Mouse (Mus musculus) WW6 (cell line): Measurements from ENCODE around the gene Thg1l.

ENCODE experiments used
- DNase-seq: peaks from one replicate; pipeline ENCODE4 v3.0.0-alpha.2; 2013; ENCODE audit warnings: low read depth, low spot score

Thg1l gene

DNA sequence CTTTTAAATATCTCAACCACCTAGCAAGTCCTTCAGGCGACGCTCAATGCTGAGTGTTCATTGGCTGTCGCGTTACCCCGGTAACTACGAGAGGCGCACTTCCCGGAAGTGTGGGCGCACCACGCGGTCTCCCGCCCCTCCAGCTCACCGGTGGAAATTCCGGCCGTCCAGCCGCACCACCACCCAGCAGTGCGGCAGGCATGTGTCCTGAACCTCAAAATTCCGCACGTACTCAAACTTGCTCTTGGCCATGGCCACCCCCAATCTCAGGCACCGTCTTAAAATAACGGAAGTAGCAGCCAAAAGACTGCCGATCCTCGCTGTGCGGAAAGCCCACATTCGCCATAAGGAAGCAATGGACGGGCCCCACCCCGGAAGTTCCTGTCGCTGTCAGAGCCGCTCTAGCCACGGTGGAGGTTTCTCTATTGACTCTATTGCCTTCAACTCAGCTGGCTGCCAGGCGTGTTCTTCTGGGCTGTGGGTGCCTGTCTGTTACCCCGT lies at the start of gene Thg1l:
Thg1l (minus strand) TSS at position 368 of the 501 bp plus-strand sequence.
- DNase-seq = peak; percentile 85

DNA sequence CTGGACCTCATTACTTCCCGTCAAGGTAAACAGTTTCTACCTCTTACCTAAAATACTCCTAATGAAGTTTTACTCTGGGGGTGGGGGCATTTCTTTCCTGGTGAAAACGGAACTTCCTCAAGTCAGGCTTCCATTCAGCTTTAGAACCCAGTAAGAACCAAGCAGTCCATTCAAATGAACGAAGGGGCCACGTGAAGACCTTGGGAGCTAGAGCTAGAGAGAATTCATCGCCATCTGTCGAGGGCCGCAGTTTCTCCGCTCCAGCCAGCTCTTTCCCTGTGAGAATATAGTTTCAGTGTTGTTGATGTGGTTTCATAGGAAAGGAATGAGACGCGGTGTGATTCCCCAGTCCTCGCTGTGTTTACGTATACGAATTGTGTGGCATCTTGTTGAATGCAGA lies 36.8 kb upstream of the Thg1l start:
- DNase-seq = no peak

DNA sequence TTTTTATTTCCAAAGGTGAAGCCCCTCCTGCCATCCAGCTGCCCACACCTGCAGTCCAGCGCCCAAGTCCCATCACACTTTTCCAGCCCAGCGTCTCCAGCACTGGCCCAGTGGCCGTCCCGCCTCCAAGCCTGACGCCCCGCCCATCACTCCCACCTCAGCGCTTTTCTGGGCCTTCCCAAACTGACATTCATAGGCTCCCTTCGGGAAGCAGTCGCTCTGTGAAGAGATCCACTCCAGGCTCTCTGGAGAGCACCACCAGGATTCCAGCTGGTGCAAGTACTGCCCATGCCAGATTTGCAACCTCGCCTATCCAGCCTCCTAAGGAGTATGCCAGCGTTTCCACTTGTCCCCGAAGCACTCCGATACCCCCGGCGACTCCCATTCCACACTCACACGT lies 36.3 kb upstream of the Thg1l start:
- DNase-seq = no peak

DNA sequence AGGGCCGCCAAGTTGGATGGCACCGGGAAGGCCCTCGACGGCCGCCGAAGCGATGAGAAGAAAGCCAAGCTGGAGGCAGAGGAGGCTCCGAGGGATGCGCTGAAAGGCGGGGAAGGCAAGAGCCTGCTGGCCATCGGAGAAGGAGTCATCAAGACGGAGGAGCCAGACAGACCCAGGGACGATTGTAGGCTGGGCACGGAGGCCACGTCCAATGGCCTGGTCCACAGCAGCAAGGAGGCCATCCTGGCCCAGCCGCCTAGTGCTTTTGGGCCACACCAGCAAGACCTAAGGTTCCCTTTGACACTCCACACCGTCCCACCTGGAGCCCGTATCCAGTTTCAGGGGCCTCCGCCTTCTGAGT lies 25.6 kb upstream of the Thg1l start:
- no peak for DNase-seq

DNA sequence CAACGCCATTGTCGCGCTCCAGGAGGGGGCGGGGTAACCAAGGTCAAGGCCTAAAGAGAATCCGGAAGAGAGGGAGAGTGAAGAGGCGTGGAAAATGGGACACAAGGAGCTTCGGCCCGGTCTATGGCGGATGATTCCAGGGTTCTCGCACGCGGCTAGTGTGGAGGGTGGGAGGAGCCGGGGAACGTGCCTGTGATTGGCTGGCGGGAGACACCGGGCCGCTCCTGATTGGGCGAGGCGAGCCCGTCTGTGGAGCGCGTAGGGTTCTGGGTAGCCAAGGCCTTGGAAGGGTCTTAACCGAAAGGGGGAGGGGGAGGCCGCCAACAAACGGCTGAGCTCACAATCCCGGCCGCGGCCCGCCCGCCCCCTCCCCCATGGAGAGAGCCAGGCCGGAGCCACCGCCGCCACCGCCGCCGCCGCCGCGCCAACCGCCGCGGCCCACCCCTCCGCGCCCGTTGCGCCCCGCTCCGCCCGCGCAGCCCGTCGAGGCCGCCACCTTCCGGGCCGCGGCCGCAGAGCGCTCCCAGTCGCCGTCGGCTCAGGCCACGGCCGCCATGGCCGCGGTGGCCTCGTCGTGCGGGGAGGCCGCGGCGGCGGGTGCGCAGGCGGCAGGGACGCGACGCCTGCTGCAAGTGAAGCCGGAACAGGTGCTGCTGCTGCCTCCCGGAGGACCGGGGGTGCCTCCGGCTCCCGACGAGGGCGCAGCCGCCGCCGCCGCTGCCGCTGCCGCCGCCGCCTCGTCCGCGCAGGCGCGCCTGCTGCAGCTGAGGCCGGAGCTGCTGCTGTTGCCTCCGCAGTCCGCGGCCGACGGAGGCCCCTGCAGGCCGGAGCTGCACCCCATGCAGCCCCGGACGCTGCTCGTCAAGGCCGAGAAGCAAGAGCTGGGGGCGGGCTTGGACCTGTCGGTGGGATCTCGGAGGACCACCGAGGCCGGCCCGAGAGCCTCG lies 24.9 kb upstream of the Thg1l start, which contains the start of gene Sox30:
Sox30 (plus strand) TSS at position 365 of the 947 bp plus-strand sequence.
- peak; percentile 89 for DNase-seq

DNA sequence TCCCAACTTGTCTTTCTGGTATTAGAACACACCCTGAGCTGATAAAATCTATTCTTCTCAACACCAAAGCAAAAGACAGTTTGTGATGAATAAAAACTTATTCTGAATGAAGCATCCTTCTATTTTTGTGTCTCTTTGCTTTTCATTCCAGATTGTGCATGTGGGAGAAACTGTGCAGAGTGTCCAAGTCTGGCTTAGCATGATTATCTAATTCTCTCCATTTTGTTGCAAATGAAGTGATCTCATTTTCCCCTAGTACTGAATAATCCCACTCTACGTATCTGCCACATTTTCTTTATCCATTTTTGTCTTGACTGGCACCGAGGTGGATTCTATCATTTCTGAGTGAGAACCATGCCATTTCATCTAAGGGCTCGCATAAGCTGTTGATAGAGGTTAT lies 20.8 kb upstream of the Thg1l start:
- DNase-seq = no peak

DNA sequence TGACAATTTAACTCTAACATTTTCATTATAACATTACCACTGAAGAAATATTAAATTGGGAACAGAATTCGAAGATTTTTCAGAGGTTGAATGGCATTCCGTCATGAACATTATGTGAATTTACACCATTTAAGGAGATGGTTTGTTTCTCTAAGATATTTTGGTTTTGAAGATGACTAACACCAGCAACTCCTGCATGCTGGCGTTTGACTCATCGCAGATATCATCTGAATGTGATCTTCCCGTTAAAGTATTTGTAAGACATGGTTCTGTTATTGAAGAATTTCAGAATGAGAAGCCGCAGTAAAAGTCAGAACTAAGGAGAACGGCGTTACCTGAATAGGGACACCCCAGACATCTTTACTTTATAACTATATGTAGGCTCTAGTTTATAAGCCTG lies 19.2 kb upstream of the Thg1l start:
- DNase-seq = no peak

DNA sequence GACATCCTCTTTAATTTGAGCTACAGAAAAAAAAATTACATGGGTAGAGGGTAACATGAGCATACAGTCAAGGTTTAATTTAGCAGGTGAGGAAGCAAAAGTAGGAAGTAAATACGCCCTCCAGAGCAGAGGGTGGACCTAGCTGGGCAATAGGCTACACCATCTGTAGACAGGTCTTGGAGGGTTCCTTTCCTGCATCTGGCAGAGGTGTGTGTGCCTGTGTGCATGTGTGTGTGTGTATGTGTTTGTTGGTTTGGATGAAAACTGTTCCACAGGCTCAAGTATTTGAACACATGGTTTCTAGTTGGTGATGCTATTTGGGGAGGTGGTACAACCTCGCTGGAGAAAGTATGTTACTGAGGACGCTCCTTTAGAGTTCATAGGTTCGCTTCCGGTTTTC lies 18.3 kb upstream of the Thg1l start:
- DNase-seq = no peak

DNA sequence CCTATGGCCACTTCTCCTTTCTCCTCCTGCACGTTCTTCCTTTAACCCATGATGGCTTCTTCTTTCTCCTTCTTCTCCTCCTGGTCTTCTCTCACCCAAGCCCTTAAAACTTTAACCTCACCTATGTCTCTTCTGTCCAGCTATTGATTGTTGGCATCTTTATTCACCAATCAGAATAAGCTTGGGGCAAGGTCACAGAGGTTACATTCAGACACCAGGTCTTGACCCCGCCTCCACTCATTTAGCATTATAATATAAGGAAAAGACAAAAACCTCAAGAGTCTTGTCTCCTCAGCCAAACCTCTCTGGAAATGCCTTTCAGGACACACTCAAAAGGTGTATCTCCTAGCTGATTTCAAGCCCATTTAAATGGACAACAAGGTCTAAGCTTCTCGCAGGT lies 13.2 kb upstream of the Thg1l start:
- no peak for DNase-seq

DNA sequence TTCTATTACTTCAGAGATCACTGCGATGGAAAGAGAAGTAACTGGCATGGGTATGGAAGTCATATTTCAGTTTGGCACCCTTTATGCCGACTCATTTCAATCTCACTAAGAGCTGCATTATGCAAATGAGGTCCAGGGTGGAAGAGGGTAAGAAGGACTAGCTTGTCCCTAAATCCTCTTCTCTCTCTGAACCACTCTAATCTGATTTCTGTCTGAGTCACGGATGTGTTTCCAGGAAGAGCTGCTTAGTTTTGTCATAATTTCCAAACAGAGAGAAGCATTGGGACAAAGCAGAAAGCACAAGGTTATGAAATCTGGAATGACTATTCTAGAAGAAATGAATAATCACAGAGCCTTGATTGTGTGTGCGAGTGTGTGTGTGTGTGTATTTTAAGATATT lies 11.6 kb upstream of the Thg1l start:
- no peak for DNase-seq

DNA sequence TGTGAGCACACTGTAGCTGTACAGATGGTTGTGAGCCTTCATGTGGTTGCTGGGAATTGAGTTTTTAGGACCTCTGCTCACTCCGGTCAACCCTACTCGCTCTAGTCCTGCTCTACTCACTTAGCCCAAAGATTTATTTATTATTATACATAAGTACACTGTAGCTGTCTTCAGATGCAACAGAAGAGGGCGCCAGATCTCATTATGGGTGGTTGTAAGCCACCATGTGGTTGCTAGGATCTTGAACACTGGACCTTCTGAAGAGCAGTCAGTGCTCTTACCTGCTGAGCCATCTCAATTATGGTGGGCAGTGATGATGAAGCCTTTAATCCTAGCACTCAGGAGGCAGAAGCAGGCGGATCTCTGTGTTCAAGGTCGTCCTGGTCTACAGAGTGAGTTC lies 4.7 kb upstream of the Thg1l start:
- no peak for DNase-seq

DNA sequence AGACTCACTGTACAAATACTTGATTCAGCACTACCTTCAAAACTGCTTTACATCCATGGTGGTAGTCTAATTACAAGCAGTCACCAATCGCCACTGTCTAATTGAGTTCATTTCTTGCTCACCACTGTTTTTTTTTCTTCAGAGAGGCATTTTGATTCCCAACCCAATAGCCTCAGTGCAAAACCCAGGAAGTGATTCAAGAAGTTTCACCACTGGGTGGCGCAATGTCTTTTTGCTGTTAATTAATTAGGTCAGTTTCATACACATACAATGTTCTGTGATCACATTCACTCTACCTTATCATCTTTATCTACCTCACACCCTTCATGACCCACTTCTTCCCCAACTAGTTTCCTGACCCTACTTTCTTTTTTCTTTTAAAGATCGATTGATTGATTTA lies 4.3 kb upstream of the Thg1l start:
- no peak for DNase-seq

DNA sequence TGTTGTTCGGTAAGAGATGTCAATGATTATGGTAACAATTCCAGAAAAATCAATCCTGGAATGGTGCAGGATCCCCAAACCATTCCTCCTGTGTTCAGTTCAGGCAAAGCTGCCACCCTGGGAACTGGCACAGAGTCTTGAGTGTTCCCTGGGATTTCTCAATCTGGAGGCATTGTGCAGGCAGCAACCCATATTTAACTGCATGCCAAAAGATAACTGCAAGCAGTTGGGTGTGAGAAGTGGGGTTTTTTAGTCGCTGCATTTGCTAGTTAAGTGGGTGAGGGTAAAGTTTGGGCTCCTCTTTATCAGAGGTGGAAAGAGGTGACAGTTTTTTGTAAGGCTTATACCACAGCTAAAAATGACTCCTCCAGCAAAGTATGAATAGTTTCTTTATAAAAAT lies 7.8 kb downstream of the Thg1l start:
- DNase-seq = no peak

DNA sequence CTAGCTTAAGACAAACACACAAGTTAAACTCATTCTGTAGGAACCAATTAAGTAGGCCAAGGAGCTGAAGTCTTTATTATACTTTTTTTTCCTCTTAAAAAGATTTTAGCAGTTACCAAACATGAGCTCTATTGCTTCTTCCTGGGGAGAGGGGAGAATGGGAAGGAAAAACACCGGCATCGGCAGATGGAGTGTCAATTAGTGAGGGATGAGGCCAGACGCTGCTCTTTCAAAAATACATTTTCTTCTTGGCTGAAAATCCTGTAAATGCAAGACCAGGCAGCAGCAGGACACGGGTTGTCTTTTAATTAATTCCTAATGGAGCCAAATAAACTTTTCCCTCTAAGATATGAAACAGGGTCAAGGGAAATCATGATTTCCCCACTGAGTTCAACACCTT lies 8.5 kb downstream of the Thg1l start:
- DNase-seq = no peak

DNA sequence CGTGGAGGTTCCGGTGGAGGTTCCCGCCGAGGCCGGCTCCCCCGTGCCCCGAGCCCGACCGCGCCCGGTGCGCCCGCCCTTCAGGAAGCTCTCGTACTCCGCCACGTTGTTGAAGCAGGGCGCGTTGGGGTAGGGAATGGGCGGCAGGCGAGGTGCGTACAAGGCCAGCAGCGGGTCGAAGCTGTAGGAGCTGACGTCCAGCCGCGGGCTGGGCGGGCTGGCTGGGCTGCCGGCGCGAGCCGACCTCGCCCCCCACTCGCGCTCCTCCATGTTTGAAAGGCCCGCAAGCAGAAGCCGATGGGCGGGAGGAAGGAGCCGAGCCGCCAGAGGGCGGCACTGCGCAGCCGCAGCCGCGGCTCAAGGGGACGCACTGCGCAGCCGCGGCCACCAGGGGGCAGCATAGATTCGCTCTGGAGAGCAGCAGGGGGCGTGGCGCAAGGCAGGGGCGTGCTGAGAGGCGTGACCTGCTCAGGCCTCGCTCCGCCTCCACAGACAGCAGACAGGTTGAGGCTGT lies 10.6 kb downstream of the Thg1l start, which contains the start of gene Lsm11:
Lsm11 (minus strand) TSS at position 293 of the 514 bp plus-strand sequence.
- peak; percentile 91 for DNase-seq

DNA sequence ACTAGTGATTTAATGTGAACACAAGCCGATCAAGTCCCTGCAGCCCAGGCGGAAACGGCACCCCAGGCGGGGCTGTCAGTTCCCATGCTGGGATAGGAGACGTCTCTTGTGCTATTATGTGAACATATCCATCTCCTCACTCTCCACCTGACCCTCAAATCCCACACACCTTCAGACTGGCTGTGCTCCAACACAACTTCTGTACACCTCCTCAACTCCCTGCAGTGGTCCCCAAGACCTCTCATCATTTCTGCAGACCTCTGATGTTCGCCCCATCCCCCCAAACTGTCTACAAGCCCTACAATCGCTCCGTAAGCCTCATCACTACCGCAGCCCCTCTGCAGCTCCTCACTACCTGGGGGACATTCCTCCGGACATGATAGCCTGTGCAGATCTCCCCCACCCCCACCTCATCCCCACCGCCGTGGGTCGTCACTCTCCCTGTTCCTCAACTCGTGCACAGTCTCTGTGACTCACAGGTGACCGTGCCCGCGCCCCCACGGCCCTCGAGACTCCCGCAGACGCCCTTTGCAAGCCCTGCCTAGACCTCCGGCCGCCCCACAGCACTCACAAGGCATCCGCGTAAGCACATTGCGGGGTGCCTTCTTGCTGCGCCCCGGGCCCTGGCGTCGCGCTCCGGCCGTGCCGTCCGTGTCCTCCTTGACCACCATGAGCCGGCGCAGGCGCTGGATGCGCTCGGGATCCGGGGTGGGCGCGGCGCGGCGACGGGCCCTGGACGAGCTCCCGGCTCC lies 11.2 kb downstream of the Thg1l start:
- no peak for DNase-seq

DNA sequence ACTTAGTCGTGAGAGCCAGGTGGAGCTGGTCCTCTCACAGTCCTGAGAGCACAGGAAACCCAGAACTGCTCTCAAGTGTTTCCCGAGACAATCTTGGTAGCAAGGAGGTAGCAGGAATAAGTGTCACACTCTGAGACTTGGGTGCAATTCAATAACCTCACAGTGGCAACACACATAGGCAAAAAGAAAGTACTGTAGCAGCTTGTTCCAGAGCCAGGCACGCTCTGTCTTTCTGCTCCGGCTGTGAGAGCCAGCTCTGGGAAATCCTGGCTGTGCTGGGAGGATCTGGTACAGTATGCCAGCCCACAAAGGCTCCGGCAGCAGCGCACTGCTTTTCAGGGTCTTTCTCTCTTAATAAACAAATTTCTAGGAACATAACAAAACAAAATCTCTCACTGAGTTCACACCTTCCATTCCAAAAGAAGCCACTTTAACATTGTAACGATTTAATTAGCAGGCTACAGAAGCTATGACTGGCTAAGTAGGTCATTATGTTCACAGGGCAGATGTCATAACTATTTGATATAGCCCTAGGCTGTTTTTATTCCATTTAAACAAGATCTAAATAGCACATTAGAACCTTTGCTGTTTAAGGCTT lies 12.1 kb downstream of the Thg1l start:
- DNase-seq = no peak

DNA sequence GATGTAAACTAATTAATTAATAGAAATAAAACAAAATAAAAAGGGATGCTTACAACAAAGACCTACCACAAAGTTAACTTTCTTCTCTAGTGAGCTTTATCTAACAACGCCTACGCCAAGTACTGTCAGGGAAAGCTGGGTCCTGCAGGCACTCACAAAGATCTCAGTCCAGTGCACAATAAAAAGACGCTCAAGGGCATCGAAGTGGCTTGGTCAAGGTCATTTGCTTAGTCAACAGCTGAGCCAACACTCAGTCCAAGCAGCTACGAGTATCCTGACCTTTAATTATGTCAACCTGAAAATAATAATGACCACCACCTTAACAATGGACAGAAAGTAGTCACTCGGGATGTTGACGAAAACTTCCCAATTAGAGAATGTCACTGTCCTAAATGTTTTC lies 13.0 kb downstream of the Thg1l start:
- DNase-seq = no peak

DNA sequence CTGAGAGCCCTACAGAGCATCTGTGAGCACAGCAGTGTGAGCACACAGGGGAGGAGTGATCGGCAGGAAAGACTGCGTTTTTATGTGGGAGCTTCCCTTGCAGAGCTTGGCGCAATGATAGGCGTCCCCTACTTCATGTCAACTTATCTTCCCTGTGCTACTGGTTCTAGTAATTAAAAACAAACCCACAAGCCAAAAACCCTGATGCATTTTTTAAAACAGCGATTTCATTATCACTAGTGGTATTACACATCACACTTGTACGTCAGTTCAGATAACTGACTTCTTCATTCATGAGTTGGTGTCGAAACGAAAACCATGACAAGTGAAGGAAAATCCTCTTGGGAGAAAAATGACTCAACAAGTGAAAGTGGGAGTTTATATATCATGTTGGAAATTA lies 16.4 kb downstream of the Thg1l start:
- DNase-seq = no peak

DNA sequence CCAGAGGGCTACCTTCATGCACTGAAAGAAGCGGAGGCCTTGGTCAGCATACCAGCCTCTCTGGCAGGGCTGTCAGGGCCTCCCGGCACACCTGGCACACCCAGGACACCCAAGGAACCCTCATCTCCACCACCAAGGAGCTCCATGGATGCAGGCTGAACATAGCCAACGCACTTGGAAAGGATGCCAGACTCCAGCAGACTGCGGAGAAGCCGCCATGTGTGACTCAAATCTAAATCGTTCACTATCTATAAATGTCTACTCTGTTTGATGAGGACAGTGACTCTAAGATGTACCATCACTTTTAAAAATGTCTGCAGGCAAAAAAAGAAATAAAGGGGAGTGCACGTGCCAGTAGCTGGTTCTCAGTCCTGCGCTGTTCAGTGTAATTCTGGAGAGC lies 17.8 kb downstream of the Thg1l start:
- no peak for DNase-seq

DNA sequence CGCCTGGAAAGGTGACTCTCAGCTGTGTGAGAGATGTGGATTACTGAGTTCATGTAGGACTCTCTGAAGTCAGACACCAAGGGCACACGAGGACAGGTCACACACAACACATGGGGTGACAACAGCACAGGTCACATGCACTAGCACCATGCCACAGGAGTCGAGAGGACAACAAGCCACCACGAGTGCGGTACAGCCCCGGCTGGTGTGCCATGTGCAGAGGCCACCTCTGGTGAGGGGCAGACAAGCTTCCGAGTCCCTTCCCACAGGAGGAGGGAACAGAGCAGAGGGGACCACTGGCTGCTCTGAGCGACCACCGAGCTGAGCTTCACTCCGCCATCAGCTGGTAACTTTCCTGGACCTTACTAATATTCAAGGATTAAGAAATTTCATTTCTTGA lies 22.5 kb downstream of the Thg1l start:
- no peak for DNase-seq

DNA sequence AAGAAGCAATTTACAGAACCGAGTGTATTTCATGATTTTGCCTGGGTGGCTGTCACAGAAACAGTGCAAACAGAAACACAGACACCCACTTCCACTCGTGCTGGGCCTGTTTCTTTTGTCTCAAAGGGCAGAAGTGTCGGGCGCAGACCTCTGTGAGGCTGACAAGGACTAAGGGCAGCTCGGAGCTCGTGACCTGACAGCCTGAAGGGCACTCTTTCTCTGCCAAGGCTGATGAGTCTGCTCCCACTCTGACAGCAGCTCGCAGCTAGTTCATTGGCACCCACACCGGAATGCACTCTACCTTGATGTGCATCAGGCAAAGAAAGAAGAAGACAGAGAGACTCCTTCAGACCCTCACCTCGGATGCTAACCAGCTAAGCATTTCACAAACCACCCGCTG lies 25.8 kb downstream of the Thg1l start:
- no peak for DNase-seq
